Mouse (Mus musculus): ENCODE data around the gene Mcfd2. TPM values are rescaled to one million over a fixed set of nuclear protein-coding genes. Genes with fewer than 3 reads are reported as not detected.

The Mcfd2 gene
- polyA plus RNA-seq, 1 experiment from 2014 or later: 47.0 TPM

GRCm38 (mm10) chr17:87283055-87283754 is 17.5 kb upstream of the Mcfd2 start:
- WGBS: 0% methylated on average over 56 of the region's 56 CpGs

GRCm38 (mm10) chr17:87282706-87283053 is 16.9 kb upstream of the Mcfd2 start, which contains the start of gene Ttc7:
Gene Ttc7 (plus strand): TSS chr17:87282886.
- Histone ChIP-seq H3K4me3 (replicated peaks; ENCODE audit: low read length) (peak within 1 kb of the TSS; percentile 78), H3K4me2 (replicated peaks) (peak within 1 kb of the TSS; percentile 78), H3K36me3 (replicated peaks; ENCODE audit: control insufficient read depth, insufficient read depth) (no peaks in the 10 kb centered on the region), H3K9ac (peak within 1 kb of the TSS; percentile 84), H3K4me1 (replicated peaks; ENCODE audit: control insufficient read depth, insufficient read depth, low read length) (peaks cover 23% of the 10 kb centered on the region), H3K27me3 (ENCODE audit: control insufficient read depth, insufficient read depth, low read length) (peaks cover 35% of the 10 kb centered on the region), H3K9me3 (ENCODE audit: control insufficient read depth, low read length) (no peaks in the 10 kb centered on the region), H3K27ac (peak within 1 kb of the TSS; percentile 80)
- ATAC-seq (ENCODE audit: low FRiP score) (peak; percentile 94), DNase-seq (ENCODE audit: low spot score) (peak; percentile 90)
- WGBS: 0% methylated on average over 21 of the region's 38 CpGs

More at GRCm38 (mm10) chr17:87283055-87283754, 17.5 kb upstream of the Mcfd2 start:
- DNase-seq (ENCODE audit: low spot score) (peak; percentile 41), ATAC-seq (ENCODE audit: low FRiP score) (peak; percentile 76)
- Histone ChIP-seq H3K4me1 (replicated peaks; ENCODE audit: control insufficient read depth, insufficient read depth, low read length) (peaks cover 23% of the 10 kb centered on the region), H3K9me3 (ENCODE audit: control insufficient read depth, low read length) (no peaks in the 10 kb centered on the region), H3K4me3 (replicated peaks; ENCODE audit: low read length) (peak overlapping the region; percentile 78), H3K36me3 (replicated peaks; ENCODE audit: control insufficient read depth, insufficient read depth) (no peaks in the 10 kb centered on the region), H3K27me3 (ENCODE audit: control insufficient read depth, insufficient read depth, low read length) (peaks cover 36% of the 10 kb centered on the region), H3K9ac (peak overlapping the region; percentile 84), H3K4me2 (replicated peaks) (peak overlapping the region; percentile 78), H3K27ac (peak overlapping the region; percentile 80)

GRCm38 (mm10) chr17:87282007-87282705 is 16.4 kb upstream of the Mcfd2 start:
- ATAC-seq (ENCODE audit: low FRiP score): peak; percentile 83

GRCm38 (mm10) chr17:87275363-87276341 is 9.9 kb upstream of the Mcfd2 start:
- no peak for ATAC-seq (ENCODE audit: low FRiP score)
- Histone ChIP-seq H3K4me3 (replicated peaks; ENCODE audit: low read length) (no peak overlapping the region), H3K4me2 (replicated peaks) (no peak overlapping the region), H3K9me3 (ENCODE audit: control insufficient read depth, low read length) (no peaks in the 10 kb centered on the region), H3K9ac (no peak overlapping the region), H3K36me3 (replicated peaks; ENCODE audit: control insufficient read depth, insufficient read depth) (no peaks in the 10 kb centered on the region), H3K27ac (no peak overlapping the region), H3K27me3 (ENCODE audit: control insufficient read depth, insufficient read depth, low read length) (no peaks in the 10 kb centered on the region), H3K4me1 (replicated peaks; ENCODE audit: control insufficient read depth, insufficient read depth, low read length) (peaks cover 2% of the 10 kb centered on the region; the same call in 1 of the 2 replicates)
- 65% methylated on average over 15 of the region's 15 CpGs for WGBS
- no peak for DNase-seq (ENCODE audit: low spot score)

More at GRCm38 (mm10) chr17:87282007-87282705, 16.4 kb upstream of the Mcfd2 start:
- H3K4me1 ChIP-seq (replicated peaks; ENCODE audit: control insufficient read depth, insufficient read depth, low read length): peaks cover 23% of the 10 kb centered on the region
- H3K36me3 ChIP-seq (replicated peaks; ENCODE audit: control insufficient read depth, insufficient read depth): no peaks in the 10 kb centered on the region
- peak; percentile 71 for DNase-seq (ENCODE audit: low spot score)
- H3K4me3 ChIP-seq (replicated peaks; ENCODE audit: low read length): peak overlapping the region; percentile 78
- H3K4me2 ChIP-seq (replicated peaks): peak overlapping the region; percentile 78
- H3K9ac ChIP-seq: peak overlapping the region; percentile 84
- H3K27ac ChIP-seq: peak overlapping the region; percentile 80
- WGBS: under 1% methylated on average over 43 of the region's 44 CpGs
- H3K27me3 ChIP-seq (ENCODE audit: control insufficient read depth, insufficient read depth, low read length): peaks cover 35% of the 10 kb centered on the region
- no peaks in the 10 kb centered on the region for H3K9me3 ChIP-seq (ENCODE audit: control insufficient read depth, low read length)

GRCm38 (mm10) chr17:87269454-87269853 is 3.7 kb upstream of the Mcfd2 start:
- DNase-seq (ENCODE audit: low spot score) (no peak), ATAC-seq (ENCODE audit: low FRiP score) (no peak)
- H3K27me3 ChIP-seq (ENCODE audit: control insufficient read depth, insufficient read depth, low read length): no peaks in the 10 kb centered on the region
- H3K36me3 ChIP-seq (replicated peaks; ENCODE audit: control insufficient read depth, insufficient read depth): no peaks in the 10 kb centered on the region
- no peak overlapping the region for H3K9ac ChIP-seq
- H3K4me3 ChIP-seq (replicated peaks; ENCODE audit: low read length): no peak overlapping the region
- H3K27ac ChIP-seq: no peak overlapping the region
- no peaks in the 10 kb centered on the region for H3K9me3 ChIP-seq (ENCODE audit: control insufficient read depth, low read length)
- 65% methylated on average over 6 of the region's 6 CpGs for WGBS
- peaks cover 16% of the 10 kb centered on the region for H3K4me1 ChIP-seq (replicated peaks; ENCODE audit: control insufficient read depth, insufficient read depth, low read length)
- H3K4me2 ChIP-seq (replicated peaks): no peak overlapping the region

- H3K4me1 ChIP-seq (replicated peaks; ENCODE audit: control insufficient read depth, insufficient read depth, low read length): peaks cover 24% of the 10 kb centered on the region
- 8% methylated on average over 26 of the region's 28 CpGs for WGBS
- peak overlapping the region; percentile 94 for H3K9ac ChIP-seq
- H3K9me3 ChIP-seq (ENCODE audit: control insufficient read depth, low read length): peaks cover 5% of the 10 kb centered on the region; the same call in 1 of the 2 replicates
- ATAC-seq (ENCODE audit: low FRiP score) (peak; percentile 75), DNase-seq (ENCODE audit: low spot score) (no peak)
- peaks cover 10% of the 10 kb centered on the region for H3K36me3 ChIP-seq (replicated peaks; ENCODE audit: control insufficient read depth, insufficient read depth)
- peak overlapping the region; percentile 86 for H3K4me2 ChIP-seq (replicated peaks)
- no peaks in the 10 kb centered on the region for H3K27me3 ChIP-seq (ENCODE audit: control insufficient read depth, insufficient read depth, low read length)
- H3K4me3 ChIP-seq (replicated peaks; ENCODE audit: low read length): peak overlapping the region; percentile 80
- H3K27ac ChIP-seq: peak overlapping the region; percentile 71
These were observed 576 bp downstream of the Mcfd2 start for GRCm38 (mm10) chr17:87264927-87265791.

GRCm38 (mm10) chr17:87264054-87264830 is 1.5 kb downstream of the Mcfd2 start:
- Histone ChIP-seq H3K9ac (peak overlapping the region; percentile 94), H3K4me1 (replicated peaks; ENCODE audit: control insufficient read depth, insufficient read depth, low read length) (peaks cover 19% of the 10 kb centered on the region), H3K27me3 (ENCODE audit: control insufficient read depth, insufficient read depth, low read length) (no peaks in the 10 kb centered on the region), H3K9me3 (ENCODE audit: control insufficient read depth, low read length) (peaks cover 5% of the 10 kb centered on the region; the same call in 1 of the 2 replicates), H3K4me3 (replicated peaks; ENCODE audit: low read length) (peak overlapping the region; percentile 80), H3K4me2 (replicated peaks) (peak overlapping the region; percentile 86), H3K27ac (no peak overlapping the region), H3K36me3 (replicated peaks; ENCODE audit: control insufficient read depth, insufficient read depth) (peaks cover 18% of the 10 kb centered on the region)
- WGBS: 94% methylated on average over 11 of the region's 11 CpGs
- ATAC-seq (ENCODE audit: low FRiP score) (no peak), DNase-seq (ENCODE audit: low spot score) (no peak)

GRCm38 (mm10) chr17:87263401-87263800 is 2.3 kb downstream of the Mcfd2 start:
- ATAC-seq (ENCODE audit: low FRiP score): no peak
- WGBS: 96% methylated on average over 6 of the region's 6 CpGs

More at GRCm38 (mm10) chr17:87263401-87263800, 2.3 kb downstream of the Mcfd2 start:
- no peaks in the 10 kb centered on the region for H3K27me3 ChIP-seq (ENCODE audit: control insufficient read depth, insufficient read depth, low read length)
- H3K9ac ChIP-seq: no peak overlapping the region
- DNase-seq (ENCODE audit: low spot score): no peak
- H3K4me2 ChIP-seq (replicated peaks): no peak overlapping the region
- no peak overlapping the region for H3K27ac ChIP-seq
- peaks cover 5% of the 10 kb centered on the region; the same call in 1 of the 2 replicates for H3K9me3 ChIP-seq (ENCODE audit: control insufficient read depth, low read length)
- peaks cover 19% of the 10 kb centered on the region for H3K4me1 ChIP-seq (replicated peaks; ENCODE audit: control insufficient read depth, insufficient read depth, low read length)
- H3K36me3 ChIP-seq (replicated peaks; ENCODE audit: control insufficient read depth, insufficient read depth): peaks cover 18% of the 10 kb centered on the region
- no peak overlapping the region for H3K4me3 ChIP-seq (replicated peaks; ENCODE audit: low read length)

Measured in hindbrain, embryonic 14.5 days (tissue).